Mouse (Mus musculus) myocyte (in vitro differentiated cells): ENCODE measurements at regions not wholly inside any gene's neighbourhood (a gene's known extent, or its start where the extent isn't known, plus 50 kb on each side); places are given as distances from the start of the nearest gene placed in this dataset.

Experiments used
- H3K27me3 ChIP-seq: one replicate; pipeline ENCODE4 v1.6.1; 2011; ENCODE audit not compliant: control insufficient read depth, insufficient read depth, insufficient read length
- H3K36me3 ChIP-seq: one replicate; pipeline ENCODE4 v1.6.1; 2011; ENCODE audit not compliant: control insufficient read depth, insufficient read depth
- H3K4me2 ChIP-seq: one replicate; pipeline ENCODE4 v1.6.1; 2011; ENCODE audit warnings: low read depth, control low read depth
- H3K4me3 ChIP-seq: one replicate; pipeline ENCODE4 v1.5.1; 2011; ENCODE audit warnings: mild to moderate bottlenecking, control low read depth, moderate library complexity
- H3K79me2 ChIP-seq: one replicate; pipeline ENCODE4 v1.6.1; 2011; ENCODE audit not compliant: control insufficient read depth, insufficient read depth
- H3ac ChIP-seq: one replicate; pipeline ENCODE4 v1.6.1; 2011; ENCODE audit not compliant: control insufficient read depth, insufficient read length
- CEBPB ChIP-seq: IDR thresholded peaks from 2 replicates; pipeline ENCODE4 v1.6.1; 2011; ENCODE audit warnings: mild to moderate bottlenecking, moderate library complexity; ENCODE audit not compliant: poor library complexity, insufficient read depth, severe bottlenecking
- E2F4 ChIP-seq: IDR thresholded peaks from one replicate; pipeline ENCODE4 v1.6.1; 2011; ENCODE audit warnings: mild to moderate bottlenecking, control low read depth, moderate library complexity; ENCODE audit not compliant: insufficient read depth
- MYOD1 ChIP-seq, 3 experiments: IDR thresholded peaks; one replicate each; pipeline ENCODE4 v1.6.1; 2011; ENCODE audit warnings: control low read depth in 2 of 3, low read depth in 2 of 3, mild to moderate bottlenecking in 2 of 3, moderate library complexity in 1 of 3; ENCODE audit not compliant: insufficient read length in 2 of 3, control insufficient read depth in 1 of 3
- MYOG ChIP-seq, 3 experiments: IDR thresholded peaks; one replicate each; pipeline ENCODE4 v1.6.1; 2011; ENCODE audit warnings: control low read depth in 2 of 3, low read depth in 2 of 3, mild to moderate bottlenecking in 2 of 3; ENCODE audit not compliant: insufficient read length in 2 of 3, control insufficient read depth in 1 of 3, insufficient read depth in 1 of 3
- POLR2A ChIP-seq: IDR thresholded peaks from one replicate; pipeline ENCODE4 v1.6.1; 2011; ENCODE audit warnings: low read depth, mild to moderate bottlenecking, control low read depth, moderate library complexity; ENCODE audit not compliant: insufficient read length
- POLR2AphosphoS2 ChIP-seq: IDR thresholded peaks from one replicate; pipeline ENCODE4 v1.6.1; 2011; ENCODE audit warnings: low read depth, control low read depth; ENCODE audit not compliant: insufficient read length
- TCF12 ChIP-seq: IDR thresholded peaks from one replicate; pipeline ENCODE4 v1.6.1; 2011; ENCODE audit warnings: mild to moderate bottlenecking, control low read depth; ENCODE audit not compliant: poor library complexity, insufficient read depth, severe bottlenecking
- TCF3 ChIP-seq: IDR thresholded peaks from one replicate; pipeline ENCODE4 v1.6.1; 2011; ENCODE audit warnings: low read depth, control low read depth; ENCODE audit not compliant: insufficient read length
- USF1 ChIP-seq: IDR thresholded peaks from one replicate; pipeline ENCODE4 v1.6.1; 2011; ENCODE audit warnings: low read depth, mild to moderate bottlenecking, control low read depth, moderate library complexity

GRCm38 (mm10) chr3:27761031-27761430, 49.9 kb upstream of the Fndc3b start:
- no peak for TF ChIP-seq E2F4
- TF ChIP-seq MYOG (IDR thresholded peaks at IDR 0.05; ENCODE audit: control insufficient read depth in 1 of 3, insufficient read depth in 1 of 3, insufficient read length in 2 of 3, low read depth in 2 of 3) = no peak
- TF ChIP-seq POLR2A = no peak
- TF ChIP-seq USF1 = no peak
- no peak for TF ChIP-seq POLR2AphosphoS2
- no peak for TF ChIP-seq MYOD1 (IDR thresholded peaks at IDR 0.05; ENCODE audit: control insufficient read depth in 1 of 3, insufficient read length in 2 of 3, low read depth in 2 of 3)
- TF ChIP-seq TCF3 = no peak
- no peak for TF ChIP-seq TCF12
- TF ChIP-seq CEBPB = no peak
- Histone ChIP-seq H3ac (no peak overlapping the region), H3K79me2 (no peaks in the 10 kb centered on the region), H3K36me3 (no peaks in the 10 kb centered on the region), H3K27me3 (no peaks in the 10 kb centered on the region), H3K4me2 (no peak overlapping the region), H3K4me3 (no peak overlapping the region)
